Mouse (Mus musculus): Measurements from ENCODE around the gene Ccdc120. TPM values are rescaled to one million over a fixed set of nuclear protein-coding genes. Genes with fewer than 3 reads are reported as not detected.
"Not testable (repeated sequence)": the region's sequence is repeated elsewhere in the genome, so short reads cannot be mapped to it uniquely, and the experiment has no call there.

Ccdc120 gene
- polyA plus RNA-seq, 1 experiment from 2014 or later: 22.4 TPM

DNA sequence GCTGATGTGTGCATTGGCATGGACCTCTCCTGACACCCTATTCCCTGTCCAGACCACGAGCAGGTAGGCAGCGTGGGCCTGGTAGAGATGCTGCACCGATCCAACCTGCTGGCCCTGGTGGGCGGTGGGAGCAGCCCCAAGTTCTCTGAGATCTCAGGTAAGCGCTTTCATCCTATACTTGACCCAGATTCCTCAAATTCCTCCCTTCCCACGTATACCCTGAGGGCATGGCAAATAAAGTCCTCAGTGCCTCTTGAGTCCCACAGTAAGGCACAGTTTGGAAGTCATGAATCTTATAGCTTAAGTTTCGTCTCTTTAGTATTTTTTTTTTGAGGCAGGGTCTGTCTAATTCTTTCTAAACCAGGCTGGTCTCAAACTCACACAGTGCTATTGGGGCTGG is 26.6 kb downstream of the Ccdc120 start:
- Histone ChIP-seq H3K36me3 (peaks cover 23% of the 10 kb centered on the region; the same call in 1 of the 2 replicates), H3K4me2 (no peak overlapping the region), H3K4me1 (0 out of 2 replicates have a peak, but pooled peaks cover 4% of the 10 kb centered on the region), H3K9me3 (no peaks in the 10 kb centered on the region), H3K27me3 (no peaks in the 10 kb centered on the region), H3K4me3 (no peak overlapping the region), H3K9ac (no peak overlapping the region), H3K27ac (no peak overlapping the region)
- ATAC-seq (ENCODE audit: insufficient number of reproducible peaks, insufficient read depth, low FRiP score, low TSS enrichment, low read depth): no peak
- WGBS: 69% methylated on average over 7 of the region's 7 CpGs

DNA sequence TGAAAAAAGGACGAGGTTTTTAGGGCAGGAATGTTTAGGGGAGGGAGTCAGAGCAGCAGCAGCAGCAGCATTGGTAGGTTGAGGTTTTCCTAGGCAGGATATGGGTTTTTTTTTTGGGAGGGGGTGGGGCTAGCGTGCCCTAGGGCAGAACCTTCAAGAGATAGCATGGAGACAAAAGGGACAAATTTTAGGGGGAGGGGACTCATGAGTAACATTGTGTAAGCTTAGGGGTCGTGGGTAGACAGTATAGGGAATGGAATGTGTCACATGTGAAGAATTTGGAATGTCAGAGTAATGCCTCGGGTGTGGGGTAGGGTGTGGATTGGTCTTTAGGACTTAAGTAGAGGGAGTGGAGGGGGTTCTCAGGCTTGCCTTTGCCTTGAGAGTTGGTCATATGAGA is 28.0 kb downstream of the Ccdc120 start:
- no peak for ATAC-seq (ENCODE audit: insufficient number of reproducible peaks, insufficient read depth, low FRiP score, low TSS enrichment, low read depth)
- H3K27ac ChIP-seq: no peak overlapping the region
- WGBS: 23% methylated on average over 4 of the region's 4 CpGs

DNA sequence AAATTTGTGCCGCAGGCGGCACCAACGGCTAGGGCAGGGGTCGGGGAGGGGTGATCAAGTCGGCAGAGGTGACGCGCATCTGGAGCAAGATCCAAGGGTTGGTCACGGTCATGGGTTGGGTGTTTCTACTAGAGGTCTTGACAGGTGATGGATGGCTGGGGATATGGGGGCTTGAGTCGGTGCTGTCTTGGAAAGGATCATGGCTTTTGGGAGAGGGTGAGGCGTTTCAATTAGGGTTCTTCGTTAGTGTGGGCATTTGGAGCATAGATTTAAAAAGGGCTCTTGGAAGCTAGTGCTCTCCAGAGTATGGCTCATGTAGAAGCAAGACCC is 28.5 kb downstream of the Ccdc120 start:
- no peak for ATAC-seq (ENCODE audit: insufficient number of reproducible peaks, insufficient read depth, low FRiP score, low TSS enrichment, low read depth)
- peak overlapping the region; percentile 69 for H3K4me2 ChIP-seq
- peak overlapping the region; percentile 57 for H3K4me3 ChIP-seq
- H3K27ac ChIP-seq: peak overlapping the region; percentile 91
- WGBS: 30% methylated on average over 11 of the region's 11 CpGs
- no peaks in the 10 kb centered on the region for H3K9me3 ChIP-seq
- no peaks in the 10 kb centered on the region for H3K27me3 ChIP-seq
- 0 out of 2 replicates have a peak, but pooled peaks cover 4% of the 10 kb centered on the region for H3K4me1 ChIP-seq
- H3K9ac ChIP-seq: peak overlapping the region; percentile 73
- H3K36me3 ChIP-seq: peaks cover 23% of the 10 kb centered on the region; the same call in 1 of the 2 replicates

More for the DNA sequence above, 28.0 kb downstream of the Ccdc120 start:
- Histone ChIP-seq H3K9ac (peak overlapping the region; percentile 73), H3K4me1 (0 out of 2 replicates have a peak, but pooled peaks cover 4% of the 10 kb centered on the region), H3K4me3 (peak overlapping the region; percentile 57), H3K4me2 (peak overlapping the region; percentile 69), H3K9me3 (no peaks in the 10 kb centered on the region), H3K27me3 (no peaks in the 10 kb centered on the region), H3K36me3 (peaks cover 23% of the 10 kb centered on the region; the same call in 1 of the 2 replicates)

DNA sequence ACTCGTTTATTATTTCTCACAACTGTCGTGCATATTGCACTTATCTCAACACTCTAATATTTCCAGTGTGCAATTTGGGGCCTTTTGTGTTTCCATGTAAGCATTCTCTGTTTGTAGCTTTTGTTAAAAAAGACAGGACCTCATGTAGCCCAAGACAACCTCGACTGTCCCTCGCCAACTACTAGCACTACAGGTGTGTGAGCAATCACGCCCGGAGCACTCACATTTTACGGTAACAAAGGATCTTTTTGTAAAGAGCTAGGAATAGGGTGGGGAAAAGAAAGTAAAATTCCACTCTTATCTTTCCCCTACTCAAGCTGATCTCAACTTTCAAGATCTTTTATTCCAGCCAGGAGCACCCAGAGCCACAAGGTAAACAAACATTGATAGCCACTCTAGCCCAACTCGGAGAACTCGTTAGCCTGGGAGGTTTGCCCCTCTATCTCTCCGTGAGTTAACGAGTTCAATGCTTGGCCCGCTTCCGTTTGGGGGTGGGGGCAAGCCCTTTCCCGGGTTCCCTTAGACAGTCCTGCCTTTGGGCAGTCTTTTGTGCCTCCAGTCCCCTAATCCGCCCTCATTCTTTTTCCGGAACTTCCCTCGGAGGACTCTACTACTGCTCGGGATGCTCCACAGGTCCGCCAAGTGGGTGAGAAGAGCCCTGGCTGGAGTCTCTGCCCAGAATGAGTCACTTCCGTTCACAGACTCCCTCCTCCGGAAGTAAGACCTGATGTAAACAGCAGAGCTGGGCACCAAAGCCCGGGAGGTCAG is 29.0 kb downstream of the Ccdc120 start, which contains the start of gene Gm45208:
Gene Gm45208 (plus strand): TSS at position 732 of the 768 bp plus-strand sequence.
- 27% methylated on average over 22 of the region's 22 CpGs for WGBS
- ATAC-seq (ENCODE audit: insufficient number of reproducible peaks, insufficient read depth, low FRiP score, low TSS enrichment, low read depth): peak; percentile 80; the same call in 1 of the 2 replicates

DNA sequence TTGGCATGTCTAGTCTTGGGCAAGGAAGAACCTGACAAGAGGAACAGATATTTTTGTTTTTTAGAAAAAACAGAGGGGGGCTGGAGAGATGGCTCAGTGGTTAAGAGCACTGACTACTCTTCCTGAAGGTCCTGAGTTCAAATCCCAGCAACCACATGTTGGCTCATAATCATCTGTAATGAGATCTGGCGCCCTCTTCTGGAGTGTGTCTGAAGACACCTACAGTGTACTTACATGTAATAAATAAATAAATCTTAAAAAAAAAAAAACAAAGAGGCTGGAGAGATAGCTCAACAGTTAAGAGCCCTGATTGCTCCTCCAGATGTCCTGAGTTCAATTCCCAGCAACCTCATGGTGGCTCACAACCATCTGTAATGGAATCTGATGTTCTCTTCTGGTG is 34.6 kb downstream of the Ccdc120 start:
- not testable (repeated sequence) for H3K4me2 ChIP-seq; H3K27ac ChIP-seq; H3K9me3 ChIP-seq; H3K4me3 ChIP-seq; H3K36me3 ChIP-seq; ATAC-seq (ENCODE audit: insufficient number of reproducible peaks, insufficient read depth, low FRiP score, low TSS enrichment, low read depth); H3K4me1 ChIP-seq; H3K9ac ChIP-seq; H3K27me3 ChIP-seq
- WGBS: 44% methylated on average over 1 of the region's 1 CpGs

More for the DNA sequence above, 29.0 kb downstream of the Ccdc120 start, which contains the start of gene Gm45208:
- Histone ChIP-seq H3K9me3 (no peaks in the 10 kb centered on the region), H3K4me1 (0 out of 2 replicates have a peak, but pooled peaks cover 4% of the 10 kb centered on the region), H3K36me3 (peaks cover 20% of the 10 kb centered on the region; the same call in 1 of the 2 replicates), H3K4me3 (peak within 1 kb of the TSS; percentile 57), H3K9ac (peak within 1 kb of the TSS; percentile 73), H3K4me2 (peak within 1 kb of the TSS; percentile 69), H3K27ac (peak within 1 kb of the TSS; percentile 91), H3K27me3 (no peaks in the 10 kb centered on the region)

DNA sequence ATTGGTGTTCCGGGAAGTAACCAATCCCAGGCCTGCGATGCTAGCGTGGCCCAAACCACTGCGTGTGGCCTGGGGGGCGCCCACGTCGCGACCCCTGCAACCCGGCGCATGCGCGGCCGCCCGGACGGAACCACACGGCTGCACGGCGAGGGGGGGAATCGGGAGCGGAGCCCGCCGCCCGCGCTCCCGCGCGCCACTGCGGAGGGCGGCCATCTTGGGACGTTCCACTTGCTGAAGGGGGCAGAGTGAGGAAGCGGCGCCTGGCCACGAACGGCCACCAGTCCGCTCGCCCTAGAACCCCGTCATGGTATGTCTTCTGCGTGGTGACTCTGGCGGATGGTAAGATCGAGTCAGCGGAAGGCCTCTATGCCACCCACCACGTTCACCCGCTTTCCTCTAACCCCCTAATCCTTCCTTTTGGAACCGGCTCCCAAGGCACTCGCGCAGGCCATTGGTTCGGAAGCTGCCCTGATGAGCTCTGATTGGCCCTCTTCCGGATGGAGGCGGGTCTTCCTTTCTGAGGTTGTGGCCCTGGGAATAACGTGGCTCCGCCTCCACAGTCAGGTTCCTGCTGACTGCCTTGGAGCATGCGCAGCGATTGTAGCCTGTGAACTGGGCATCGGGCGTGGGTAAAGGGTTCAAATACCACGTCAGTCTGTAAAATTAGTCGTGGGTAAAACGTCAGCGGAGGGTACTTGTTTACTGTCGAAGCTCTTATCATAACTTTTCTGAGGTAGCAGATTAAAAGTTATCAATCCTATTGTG is 36.4 kb downstream of the Ccdc120 start, which contains the start of gene Wdr45:
Gene Wdr45 (plus strand): TSS at position 199 of the 765 bp plus-strand sequence.
- not testable (repeated sequence) for H3K27ac ChIP-seq, H3K27me3 ChIP-seq, H3K36me3 ChIP-seq, H3K9me3 ChIP-seq, H3K4me1 ChIP-seq
- peak; percentile 97 for ATAC-seq (ENCODE audit: insufficient number of reproducible peaks, insufficient read depth, low FRiP score, low TSS enrichment, low read depth)
- 22% methylated on average over 51 of the region's 60 CpGs for WGBS
- Histone ChIP-seq H3K4me2 (peak within 1 kb of the TSS; percentile 55), H3K9ac (peak within 1 kb of the TSS; percentile 59; the same call in 1 of the 2 replicates), H3K4me3 (peak within 1 kb of the TSS; percentile 36)

DNA sequence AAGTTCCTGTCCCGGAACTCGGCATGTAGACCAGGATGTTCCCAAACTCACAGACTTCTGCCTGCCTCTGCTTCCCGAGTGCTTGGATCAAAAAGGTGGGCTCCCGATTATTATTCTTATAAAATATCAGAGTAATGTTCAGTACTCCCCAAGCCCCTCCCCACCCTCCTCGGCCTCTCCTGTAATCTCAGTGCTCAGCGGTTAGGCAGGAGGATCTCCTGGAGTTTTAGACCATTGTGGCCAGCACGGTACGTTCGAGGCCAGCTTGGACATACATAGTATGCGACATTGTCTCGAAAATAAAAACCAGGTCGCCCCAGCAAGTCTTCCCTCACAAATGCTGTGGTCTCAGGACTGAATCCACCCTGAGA is 37.0 kb downstream of the Ccdc120 start:
- Histone ChIP-seq H3K4me3 (peak overlapping the region; percentile 36), H3K4me2 (peak overlapping the region; percentile 55), H3K9ac (peak overlapping the region; percentile 59; the same call in 1 of the 2 replicates)
- not testable (repeated sequence) for H3K27ac ChIP-seq; H3K27me3 ChIP-seq; H3K36me3 ChIP-seq; ATAC-seq (ENCODE audit: insufficient number of reproducible peaks, insufficient read depth, low FRiP score, low TSS enrichment, low read depth); H3K9me3 ChIP-seq; H3K4me1 ChIP-seq
- WGBS: 22% methylated on average over 6 of the region's 12 CpGs

DNA sequence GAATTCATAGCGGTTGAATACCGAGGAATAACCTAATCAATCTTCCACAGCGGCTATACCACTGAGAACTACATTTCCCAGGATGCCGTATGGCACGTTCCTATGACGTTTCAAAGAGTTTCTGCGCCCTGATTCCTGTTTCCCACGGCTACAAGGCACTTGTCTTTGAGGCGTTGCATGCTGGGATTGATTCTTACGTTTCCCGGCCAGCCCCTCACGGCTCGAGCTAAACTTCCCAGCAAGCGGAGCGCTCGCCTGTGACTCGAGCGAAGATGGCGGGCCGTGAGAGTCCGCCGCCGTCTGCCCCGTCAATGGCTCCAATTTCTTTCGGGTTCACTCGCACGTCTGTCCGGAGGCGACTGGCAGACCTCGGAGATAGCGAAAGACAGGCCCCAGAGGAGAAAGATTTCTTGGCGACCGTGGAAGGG is 53.7 kb downstream of the Ccdc120 start, which contains the start of gene Gpkow:
Gene Gpkow (plus strand): TSS at position 178 of the 428 bp plus-strand sequence.
- peak within 1 kb of the TSS; percentile 33; the same call in 1 of the 2 replicates for H3K27ac ChIP-seq

DNA sequence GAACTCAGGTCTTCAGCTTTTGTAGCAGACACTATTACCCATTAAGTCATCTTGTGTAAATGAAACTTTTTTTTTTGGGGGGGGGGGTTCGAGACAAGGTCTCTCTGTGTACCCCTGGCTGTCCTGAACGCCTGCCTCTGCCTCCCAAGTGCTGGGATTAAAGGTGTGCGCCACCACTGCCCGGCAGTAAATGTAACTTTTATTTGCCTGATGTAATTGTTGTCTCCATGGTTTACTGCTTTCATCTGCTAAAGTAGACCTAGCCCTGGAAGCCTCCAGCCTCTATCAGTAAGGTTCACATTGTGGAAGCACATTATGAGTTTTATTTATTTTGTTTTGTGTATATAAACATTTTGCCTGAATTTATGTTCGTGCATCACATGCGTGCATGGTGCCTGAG is 54.2 kb downstream of the Ccdc120 start:
- Histone ChIP-seq H3K27me3 (no peaks in the 10 kb centered on the region), H3K27ac (no peak overlapping the region), H3K36me3 (peaks cover 2% of the 10 kb centered on the region; the same call in 1 of the 2 replicates), H3K9me3 (no peaks in the 10 kb centered on the region), H3K9ac (no peak overlapping the region), H3K4me3 (peak overlapping the region; percentile 58; the same call in 1 of the 2 replicates), H3K4me1 (peaks cover 5% of the 10 kb centered on the region; the same call in 1 of the 2 replicates), H3K4me2 (peak overlapping the region; percentile 46)
- WGBS: 43% methylated on average over 6 of the region's 6 CpGs
- ATAC-seq (ENCODE audit: insufficient number of reproducible peaks, insufficient read depth, low FRiP score, low TSS enrichment, low read depth): no peak

More for the DNA sequence above, 53.7 kb downstream of the Ccdc120 start, which contains the start of gene Gpkow:
- peak; percentile 85 for ATAC-seq (ENCODE audit: insufficient number of reproducible peaks, insufficient read depth, low FRiP score, low TSS enrichment, low read depth)
- Histone ChIP-seq H3K9ac (peak within 1 kb of the TSS; percentile 72), H3K27me3 (no peaks in the 10 kb centered on the region), H3K4me2 (peak within 1 kb of the TSS; percentile 60), H3K36me3 (peaks cover 6% of the 10 kb centered on the region; the same call in 1 of the 2 replicates), H3K9me3 (no peaks in the 10 kb centered on the region), H3K4me3 (peak within 1 kb of the TSS; percentile 58), H3K4me1 (peaks cover 5% of the 10 kb centered on the region; the same call in 1 of the 2 replicates)
- 23% methylated on average over 33 of the region's 33 CpGs for WGBS

DNA sequence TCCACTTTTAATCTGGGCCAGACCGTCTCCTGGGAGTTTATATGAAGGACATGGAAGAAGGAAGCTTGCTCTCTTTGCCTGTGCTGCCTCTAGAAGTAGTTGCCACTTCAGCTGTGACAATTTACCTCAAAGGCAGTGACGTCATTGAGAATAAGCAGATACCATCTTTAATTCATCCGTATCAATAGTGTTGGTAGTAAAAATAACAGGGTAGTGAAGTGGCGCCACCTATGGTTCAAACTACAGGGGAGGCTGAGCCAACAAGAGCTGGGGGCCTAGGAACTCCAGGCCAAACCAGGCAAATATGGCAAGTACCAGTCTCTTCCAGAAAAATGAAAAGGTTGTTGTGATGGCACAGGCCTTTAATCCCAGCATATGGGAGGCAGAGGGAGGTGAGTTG is 57.8 kb downstream of the Ccdc120 start:
- Histone ChIP-seq H3K27ac (no peak overlapping the region), H3K9ac (no peak overlapping the region), H3K4me1 (no peaks in the 10 kb centered on the region), H3K9me3 (no peaks in the 10 kb centered on the region), H3K27me3 (no peaks in the 10 kb centered on the region), H3K4me2 (no peak overlapping the region), H3K4me3 (no peak overlapping the region), H3K36me3 (no peaks in the 10 kb centered on the region)
- 40% methylated on average over 4 of the region's 4 CpGs for WGBS
- no peak for ATAC-seq (ENCODE audit: insufficient number of reproducible peaks, insufficient read depth, low FRiP score, low TSS enrichment, low read depth)

DNA sequence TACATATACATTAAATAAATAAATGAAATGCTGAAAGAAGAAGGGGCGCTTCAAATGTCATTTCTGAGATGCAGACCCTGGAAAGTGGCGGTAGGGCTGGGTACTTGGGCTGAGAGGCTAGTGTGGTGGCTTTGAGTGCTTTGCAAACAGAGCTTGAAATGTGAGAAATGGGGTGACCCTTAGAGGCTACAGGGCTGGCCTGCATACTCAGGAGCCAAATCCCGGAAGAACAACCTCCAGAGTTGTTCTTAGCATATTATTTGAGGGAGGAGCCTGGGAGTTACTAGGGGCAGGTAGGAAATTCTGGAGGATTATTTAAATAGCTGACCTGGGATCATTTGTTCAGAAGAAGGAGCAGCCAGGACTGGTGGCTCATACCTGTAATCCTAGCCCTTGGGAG is 60.2 kb downstream of the Ccdc120 start:
- Histone ChIP-seq H3K9me3 (no peaks in the 10 kb centered on the region), H3K9ac (no peak overlapping the region), H3K4me3 (no peak overlapping the region), H3K27me3 (no peaks in the 10 kb centered on the region), H3K36me3 (no peaks in the 10 kb centered on the region), H3K4me1 (no peaks in the 10 kb centered on the region), H3K27ac (no peak overlapping the region), H3K4me2 (no peak overlapping the region)
- 49% methylated on average over 3 of the region's 3 CpGs for WGBS
- no peak for ATAC-seq (ENCODE audit: insufficient number of reproducible peaks, insufficient read depth, low FRiP score, low TSS enrichment, low read depth)
